Mouse (Mus musculus): ENCODE results near the gene Cxcr2.
"Not testable (repeated sequence)": the region's sequence is repeated elsewhere in the genome, so short reads cannot be mapped to it uniquely, and the experiment has no call there.

The Cxcr2 gene

DNA sequence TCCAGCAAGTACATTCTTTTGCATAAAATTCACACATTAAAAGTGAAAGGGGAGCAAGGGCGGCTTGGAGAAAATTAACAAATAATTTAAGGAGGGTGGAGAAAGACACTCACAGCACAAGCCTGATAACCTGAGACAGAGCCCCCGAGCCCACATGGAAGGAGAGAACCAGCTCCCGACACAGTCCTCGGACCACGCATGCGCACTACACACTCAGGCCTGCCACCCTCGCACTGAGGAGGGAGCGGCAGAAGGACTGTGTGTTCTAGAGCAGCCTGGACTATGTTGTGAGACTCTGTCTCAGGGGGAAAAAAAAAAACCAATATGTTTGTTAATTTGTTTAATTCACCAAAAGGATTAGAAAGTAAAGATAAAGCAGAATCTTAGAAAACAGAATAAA is 12.0 kb upstream of the Cxcr2 start:
- DNase-seq (ENCODE audit: low spot score): no peak

DNA sequence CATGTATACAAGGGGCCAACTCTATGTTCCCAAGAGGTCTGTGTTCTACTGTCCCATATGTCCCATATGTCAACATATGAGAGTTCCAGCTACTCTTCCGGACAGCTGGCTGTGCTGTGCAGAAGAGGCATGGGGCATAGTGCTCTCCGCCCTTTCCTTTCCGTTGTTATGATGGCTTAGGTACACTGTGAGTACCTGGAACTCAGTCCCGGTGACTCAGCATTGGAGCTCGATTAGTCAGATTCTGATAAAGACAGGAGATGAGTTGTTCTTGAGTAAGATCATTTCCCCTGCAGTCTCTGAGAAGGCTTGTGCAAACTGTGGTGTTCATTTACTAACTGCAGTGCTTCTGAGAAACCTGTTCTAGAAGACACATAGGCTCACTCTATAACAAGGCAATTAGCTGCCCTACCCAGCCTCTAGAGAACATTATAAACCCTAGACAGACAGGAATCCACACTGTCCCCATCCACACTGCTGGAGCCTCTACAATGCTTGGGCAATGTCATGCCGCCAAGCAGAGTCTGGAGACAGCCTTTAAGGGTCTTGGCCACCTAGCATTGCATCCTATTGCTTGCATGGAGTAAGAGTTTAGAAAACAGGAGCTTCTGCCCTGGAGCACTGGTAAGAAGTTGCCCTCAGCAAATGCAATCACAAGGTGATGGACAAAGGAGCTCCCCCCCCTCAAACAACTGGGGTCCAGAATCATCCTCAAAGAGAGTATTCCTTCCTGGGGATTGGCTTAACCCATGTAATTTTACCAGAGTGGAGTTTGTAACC is 4.5 kb upstream of the Cxcr2 start:
- no peak for DNase-seq (ENCODE audit: low spot score)

DNA sequence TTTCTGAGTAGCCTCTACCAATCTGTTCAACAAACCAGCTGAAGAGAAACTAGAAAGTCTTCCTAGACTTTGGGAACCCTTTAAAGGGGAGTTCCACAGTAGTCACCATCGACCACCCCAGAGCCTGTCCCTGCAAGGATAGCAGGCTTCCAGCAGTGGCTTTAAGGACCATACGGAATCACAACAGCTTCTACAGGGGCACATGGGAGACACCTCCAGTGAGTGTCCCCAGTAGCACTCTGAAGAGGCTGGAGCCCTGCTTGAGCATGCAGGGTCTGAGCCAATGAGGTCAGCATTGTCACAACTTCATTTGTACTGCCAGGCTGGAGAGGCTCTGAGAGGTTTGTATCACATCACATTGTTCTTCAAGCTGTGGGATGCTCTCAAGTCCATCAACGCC is 3.7 kb upstream of the Cxcr2 start:
- DNase-seq (ENCODE audit: low spot score): no peak

DNA sequence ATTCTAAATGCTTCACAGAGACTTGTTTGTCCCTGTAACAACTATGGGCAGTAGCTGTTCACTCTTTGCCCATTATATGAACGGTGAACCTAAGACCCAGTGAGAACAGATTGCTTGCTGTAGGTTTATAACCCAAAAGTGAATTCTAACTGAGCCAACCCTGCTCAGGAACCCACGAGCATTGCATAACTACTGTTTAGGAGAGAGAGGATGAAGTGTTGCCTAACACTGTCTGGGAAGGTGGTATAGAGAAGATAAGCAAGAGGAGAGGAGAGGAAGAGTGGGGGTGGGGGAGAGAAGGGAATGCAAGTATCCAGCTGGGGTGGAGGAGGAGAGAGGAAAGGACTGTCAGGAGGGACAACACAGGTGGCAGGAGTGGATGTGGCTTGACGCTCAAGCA is 2.7 kb upstream of the Cxcr2 start:
- no peak for DNase-seq (ENCODE audit: low spot score)

DNA sequence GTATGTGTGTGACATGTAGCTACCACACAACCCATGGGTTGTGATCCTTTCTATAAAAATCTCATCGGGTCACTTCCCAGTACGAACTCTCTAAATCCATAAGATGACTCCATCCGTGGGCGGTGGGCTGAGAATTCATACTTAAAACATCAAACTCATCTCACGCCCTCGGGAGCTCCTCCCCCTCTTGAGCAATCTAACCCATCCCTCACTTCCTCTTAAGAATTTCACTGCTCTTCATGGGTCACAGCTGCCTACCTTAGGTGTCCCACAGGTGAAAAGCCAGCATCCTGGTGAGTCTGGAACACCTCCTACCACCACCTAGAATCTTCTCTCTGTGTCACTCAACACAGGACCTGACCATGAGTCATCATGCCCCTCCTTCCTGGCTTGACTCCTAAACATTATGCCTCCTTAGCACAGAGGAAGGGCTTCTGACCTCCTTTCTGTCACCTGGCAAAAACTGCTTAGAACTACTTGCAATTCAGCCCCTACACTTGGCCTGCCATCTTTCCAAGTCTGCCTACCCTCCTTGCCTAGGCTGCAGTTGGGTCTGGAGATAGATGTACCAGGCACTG is 1.7 kb downstream of the Cxcr2 start:
- no peak for DNase-seq (ENCODE audit: low spot score)

DNA sequence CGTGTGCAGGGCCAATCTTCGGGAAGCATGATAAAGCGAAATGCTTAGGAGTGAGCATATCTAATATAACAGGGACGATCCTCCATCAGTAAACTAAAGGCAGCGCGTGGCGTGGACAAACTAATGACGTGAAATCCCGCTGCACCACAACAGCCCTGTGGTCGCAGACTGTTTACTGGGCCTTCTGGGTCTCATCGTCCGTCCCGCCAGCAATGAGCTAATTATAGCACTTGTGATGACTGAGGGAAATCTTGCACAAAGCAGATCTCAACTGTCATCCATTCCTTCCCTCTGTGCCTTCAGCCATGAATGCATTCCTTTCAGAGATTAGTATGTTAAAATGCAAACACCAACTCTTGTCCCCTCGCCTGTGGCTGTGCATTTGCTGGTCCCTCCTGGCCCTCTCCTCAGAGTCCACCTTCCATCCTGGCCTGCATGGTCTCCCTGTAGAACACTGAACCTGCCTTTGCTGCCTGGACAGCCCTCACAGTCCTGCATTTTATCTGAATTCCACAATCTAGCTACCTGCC is 2.7 kb downstream of the Cxcr2 start:
- DNase-seq (ENCODE audit: low spot score): no peak

DNA sequence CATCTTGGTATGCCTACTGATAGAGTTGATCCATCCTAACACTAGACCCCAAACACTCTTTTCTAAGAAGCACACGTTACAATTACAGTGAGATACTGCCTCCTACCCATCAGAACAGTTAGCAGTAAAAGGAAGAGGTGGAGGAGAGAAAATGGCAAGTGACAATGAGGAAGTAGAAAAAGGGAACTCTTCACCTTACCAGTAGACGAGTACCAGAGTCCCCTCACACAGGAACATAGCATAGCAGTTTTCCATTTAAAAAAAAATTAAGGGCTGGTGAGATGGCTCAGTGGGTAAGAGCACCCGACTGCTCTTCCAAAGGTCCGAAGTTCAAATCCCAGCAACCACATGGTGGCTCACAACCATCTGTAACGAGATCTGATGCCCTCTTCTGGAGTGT is 5.8 kb downstream of the Cxcr2 start:
- DNase-seq (ENCODE audit: low spot score): not testable (repeated sequence)

DNA sequence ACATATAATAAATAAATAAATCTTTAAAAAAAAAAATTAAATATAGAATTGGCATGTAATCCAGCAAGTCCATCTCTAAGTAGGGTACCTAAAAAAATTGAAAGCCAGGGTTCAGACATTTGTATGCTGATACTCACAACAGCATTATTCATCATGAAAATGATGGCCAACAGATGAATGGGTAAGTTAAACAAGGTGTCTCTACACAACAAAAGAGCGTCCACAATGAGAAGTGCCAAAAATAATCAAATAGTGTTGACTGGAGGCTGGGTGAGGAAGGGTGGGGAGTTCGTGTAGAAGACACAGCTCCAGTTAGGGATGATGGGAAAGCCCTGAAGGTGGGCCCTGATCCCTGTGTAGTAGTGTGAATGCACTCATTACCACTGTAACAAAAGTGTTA is 6.2 kb downstream of the Cxcr2 start:
- DNase-seq (ENCODE audit: low spot score): no peak

DNA sequence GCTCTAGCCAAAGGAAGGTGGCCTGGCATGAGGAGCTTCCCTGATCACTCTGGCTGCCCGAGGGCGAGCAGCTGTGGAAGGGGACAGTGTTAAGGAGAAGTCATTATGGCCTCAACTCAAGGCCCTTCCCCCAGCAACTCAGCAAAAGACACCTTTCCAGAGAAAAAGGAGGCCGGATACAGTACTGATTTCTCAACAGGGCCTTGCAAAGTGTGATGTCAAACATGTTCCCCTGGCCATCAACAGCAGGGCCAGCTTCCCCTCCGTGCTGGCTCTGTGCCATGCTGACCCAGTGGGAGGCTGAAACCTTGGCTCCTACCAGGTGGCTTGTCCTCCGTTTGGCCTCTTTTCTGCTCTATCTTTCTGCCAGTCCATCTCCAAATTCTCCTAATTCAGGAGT is 13.3 kb downstream of the Cxcr2 start:
- no peak for DNase-seq (ENCODE audit: low spot score)

DNA sequence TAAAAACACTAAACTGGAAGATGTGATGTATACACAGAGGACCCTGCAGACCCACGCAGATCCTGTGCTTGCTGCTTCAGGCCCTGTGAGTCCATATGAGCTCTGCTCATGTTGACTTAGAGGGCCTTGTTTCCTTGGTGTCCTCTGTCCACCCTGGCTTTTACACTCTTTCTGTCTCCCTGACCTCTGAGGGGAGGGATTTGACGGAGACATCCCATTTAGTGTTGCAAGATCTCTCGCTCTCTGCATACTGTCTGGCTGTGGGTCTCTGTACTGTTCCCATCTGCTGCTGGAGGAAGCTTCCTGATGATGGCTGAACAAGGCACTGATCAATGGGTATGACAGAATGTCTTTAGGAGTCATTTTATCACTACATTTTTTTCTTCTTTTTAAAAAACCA is 15.9 kb downstream of the Cxcr2 start:
- no peak for DNase-seq (ENCODE audit: low spot score)

DNA sequence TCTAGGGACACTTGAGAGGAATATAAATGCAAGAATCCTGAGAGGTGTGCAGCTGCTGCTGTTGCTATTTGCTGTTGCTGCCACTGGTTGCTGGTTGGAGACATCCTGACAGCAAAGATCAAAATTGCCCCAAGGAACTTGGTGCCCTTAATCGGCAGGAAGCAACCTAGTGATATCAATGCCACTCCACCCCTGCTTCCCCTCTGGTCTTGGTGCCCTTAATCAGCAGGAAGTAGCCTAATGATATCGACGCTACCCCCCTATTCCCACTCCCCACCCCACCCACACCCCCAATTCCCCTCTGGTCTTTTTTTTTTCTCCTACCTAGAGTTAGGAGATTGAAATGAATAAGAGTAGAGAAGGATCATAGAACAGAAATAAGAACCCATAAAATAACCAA is 18.9 kb downstream of the Cxcr2 start:
- DNase-seq (ENCODE audit: low spot score): no peak

DNA sequence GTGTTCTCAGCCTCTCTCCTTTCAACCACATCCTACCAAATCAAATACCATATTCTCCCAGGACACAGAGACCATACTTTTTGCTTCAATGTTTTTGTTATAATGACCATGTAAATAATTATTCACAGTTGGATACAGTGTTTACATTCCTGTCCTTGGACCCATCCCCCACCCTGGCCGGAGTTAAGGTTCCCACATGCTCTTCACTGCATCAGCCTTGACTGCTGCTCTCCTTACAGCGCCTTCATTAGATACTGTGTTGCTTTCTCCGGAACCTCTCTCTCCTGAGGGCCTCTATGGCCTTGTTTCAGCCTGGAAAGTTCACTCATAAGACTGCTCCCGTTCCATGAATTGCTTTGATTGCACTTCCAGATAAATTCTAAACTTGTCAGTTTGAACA is 21.9 kb downstream of the Cxcr2 start:
- no peak for DNase-seq (ENCODE audit: low spot score)

DNA sequence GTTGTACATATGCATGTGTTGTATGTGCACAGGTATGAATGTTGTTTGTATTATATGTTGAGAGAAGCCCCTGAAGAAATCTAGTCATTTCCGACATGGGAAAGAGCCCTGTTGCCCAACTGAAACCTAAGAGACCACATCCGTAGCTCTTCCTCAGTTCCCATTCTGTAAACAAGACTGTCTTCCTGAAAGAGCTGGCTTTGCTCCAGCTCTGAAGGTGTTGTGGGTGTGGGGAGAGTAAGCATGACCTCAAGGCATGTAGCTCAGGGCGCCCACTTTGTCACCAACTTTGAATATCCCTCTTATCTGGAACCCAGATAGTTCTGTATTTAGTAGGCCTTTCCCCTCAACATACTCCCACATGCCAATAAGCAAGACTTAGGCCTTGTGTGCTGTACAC is 24.8 kb downstream of the Cxcr2 start:
- DNase-seq (ENCODE audit: low spot score): no peak

DNA sequence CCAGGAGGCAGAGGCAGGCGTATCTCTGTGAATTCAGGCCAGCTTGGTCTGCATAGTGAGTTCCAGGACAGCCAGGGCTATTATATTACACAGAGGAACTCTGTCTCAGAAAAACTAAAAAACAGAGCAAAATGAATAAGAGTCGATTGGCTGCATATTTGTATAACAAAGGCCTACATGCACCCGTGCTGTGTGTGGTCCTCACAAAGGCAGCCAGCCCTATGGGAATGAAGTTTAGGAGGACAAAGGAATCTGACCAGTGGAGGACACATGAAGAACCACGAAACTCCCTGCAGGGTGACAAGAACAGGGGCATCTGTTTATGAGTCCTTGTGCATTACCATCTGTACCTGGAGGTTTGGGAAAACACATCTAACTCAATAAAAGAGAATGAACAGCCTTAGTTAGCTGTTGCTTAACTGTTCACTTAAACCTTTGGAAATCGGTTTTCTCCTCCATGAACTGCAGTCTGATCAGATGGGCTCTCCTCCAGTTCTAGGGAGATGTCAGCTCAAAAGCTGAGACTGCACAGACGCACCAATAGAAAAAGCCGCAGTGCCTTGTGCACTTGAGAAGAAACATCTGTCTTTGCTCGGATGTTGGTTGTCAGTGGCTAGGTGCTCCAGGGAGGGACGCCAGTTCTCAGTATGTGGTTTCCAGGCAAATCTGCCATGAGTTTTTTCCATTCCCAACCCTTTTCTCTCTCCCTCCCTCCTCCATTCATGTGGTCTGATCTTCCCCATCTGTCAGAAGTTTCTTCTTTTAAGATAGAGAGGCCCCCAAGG is 26.0 kb downstream of the Cxcr2 start:
- no peak for DNase-seq (ENCODE audit: low spot score)

DNA sequence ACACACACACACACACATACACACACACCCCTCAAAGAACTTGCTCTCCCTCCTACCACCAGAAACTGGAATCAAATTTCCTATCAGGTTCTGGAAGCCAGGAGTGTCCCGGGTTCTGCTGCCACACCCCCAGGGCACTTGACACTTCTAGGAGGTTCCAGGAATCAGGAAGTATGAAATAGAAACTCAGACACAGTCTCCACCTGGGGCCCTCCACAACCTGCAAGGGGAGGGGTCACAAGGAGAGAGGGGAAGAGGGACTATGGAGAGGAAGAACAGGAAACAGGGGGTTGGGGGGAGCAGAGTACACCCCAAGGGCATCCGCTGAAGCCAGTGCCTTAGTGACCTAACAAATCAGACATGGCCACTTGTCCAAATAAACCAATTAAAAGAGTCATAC is 27.7 kb downstream of the Cxcr2 start:
- no peak for DNase-seq (ENCODE audit: low spot score)

DNA sequence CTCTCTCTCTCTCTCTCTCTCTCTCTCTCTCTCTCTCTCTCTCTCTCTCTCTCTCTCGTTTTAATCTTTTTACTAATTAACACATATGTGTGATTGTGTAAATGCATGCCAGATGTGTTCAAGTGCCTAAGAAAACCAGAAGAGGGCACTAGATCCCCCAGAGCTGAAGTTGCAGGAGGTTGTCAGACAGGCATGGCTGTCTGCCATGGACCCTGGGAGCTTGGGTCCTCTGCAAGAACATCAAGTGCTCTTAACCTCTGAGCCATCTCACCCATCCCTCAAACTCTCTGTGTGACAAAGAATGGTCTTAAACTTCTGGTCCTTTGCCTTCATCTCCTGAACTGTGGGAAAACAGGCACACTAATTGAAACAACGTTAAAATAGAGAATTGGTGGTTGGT is 29.2 kb downstream of the Cxcr2 start:
- no peak for DNase-seq (ENCODE audit: low spot score)

DNA sequence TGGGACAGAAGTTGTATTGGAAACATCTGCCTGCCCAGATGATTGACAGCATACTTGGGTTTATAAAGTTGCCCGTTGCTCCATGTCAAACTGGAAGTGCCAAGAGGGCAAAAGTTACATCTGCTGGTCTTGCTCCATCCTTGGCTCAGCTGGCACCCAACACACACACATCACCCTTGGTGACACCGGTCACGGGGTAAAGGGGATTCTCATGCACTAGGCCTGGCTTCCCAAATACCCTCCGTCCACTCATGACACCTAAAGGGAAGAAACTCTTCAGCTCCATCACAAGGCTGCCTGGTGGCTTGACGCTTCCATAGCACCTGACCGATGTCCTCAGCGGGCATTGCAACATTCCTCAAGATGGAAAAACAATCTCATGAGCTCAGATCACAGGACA is 36.7 kb downstream of the Cxcr2 start:
- DNase-seq (ENCODE audit: low spot score): no peak

DNA sequence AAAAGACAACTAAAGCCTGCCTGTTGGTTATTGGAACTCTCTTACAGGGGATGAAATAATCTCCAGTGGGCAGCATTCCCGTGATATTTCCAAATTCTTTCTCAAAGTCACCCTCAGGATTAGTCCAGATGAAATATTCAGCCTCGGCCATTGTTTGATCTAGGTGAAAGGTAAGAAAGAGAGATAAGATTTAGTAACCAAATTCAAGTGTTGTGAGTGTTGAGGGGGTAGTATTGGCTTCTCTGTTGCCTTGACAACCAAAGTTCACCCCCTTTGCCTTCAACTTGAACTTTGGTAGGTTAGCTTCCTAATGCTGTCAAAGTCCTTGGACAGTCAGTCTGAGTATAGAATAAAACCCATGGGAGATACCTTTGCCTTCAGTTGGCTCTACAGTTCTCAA is 38.9 kb downstream of the Cxcr2 start:
- no peak for DNase-seq (ENCODE audit: low spot score)

DNA sequence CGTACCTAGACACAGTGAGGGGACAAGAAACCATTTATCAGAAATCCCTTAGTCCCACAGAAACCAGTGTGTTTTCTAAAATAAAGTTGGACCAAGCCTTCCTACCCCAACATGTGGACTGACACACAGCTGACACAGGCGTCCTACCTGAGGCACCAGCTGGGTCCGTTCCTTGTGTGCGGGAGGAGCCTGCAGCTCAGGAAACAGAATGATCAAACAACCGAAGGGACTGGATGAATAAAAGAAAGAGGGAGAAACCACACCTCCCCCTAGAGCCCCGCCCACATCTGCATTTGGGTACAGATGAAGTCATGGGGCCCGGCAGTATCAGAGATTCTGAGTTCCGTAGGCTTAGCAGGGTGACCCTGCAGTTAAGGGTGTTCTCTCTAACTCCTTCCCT is 40.7 kb downstream of the Cxcr2 start, which contains the start of gene Cxcr1:
Gene Cxcr1 (minus strand): TSS at position 187 of the 400 bp plus-strand sequence.
- no peak for DNase-seq (ENCODE audit: low spot score)

DNA sequence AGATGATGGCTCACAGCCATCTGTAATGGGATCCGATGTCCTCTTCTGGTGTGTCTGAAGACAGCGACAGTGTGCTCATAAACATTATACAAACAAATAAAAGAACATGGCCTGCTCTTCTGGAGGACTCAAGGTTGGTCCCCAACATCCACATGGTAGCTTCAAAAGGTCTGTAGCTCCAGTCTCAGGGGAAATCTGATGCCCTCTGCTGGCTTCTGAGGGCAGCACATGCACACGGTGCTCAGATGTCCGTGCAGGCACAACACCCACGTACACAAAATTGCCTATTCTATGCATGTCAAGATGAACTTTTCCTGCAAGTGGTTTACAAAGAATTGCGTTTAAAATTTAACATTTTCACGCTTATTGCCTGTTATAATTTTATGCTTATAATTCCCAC is 42.2 kb downstream of the Cxcr2 start:
- DNase-seq (ENCODE audit: low spot score): no peak

DNA sequence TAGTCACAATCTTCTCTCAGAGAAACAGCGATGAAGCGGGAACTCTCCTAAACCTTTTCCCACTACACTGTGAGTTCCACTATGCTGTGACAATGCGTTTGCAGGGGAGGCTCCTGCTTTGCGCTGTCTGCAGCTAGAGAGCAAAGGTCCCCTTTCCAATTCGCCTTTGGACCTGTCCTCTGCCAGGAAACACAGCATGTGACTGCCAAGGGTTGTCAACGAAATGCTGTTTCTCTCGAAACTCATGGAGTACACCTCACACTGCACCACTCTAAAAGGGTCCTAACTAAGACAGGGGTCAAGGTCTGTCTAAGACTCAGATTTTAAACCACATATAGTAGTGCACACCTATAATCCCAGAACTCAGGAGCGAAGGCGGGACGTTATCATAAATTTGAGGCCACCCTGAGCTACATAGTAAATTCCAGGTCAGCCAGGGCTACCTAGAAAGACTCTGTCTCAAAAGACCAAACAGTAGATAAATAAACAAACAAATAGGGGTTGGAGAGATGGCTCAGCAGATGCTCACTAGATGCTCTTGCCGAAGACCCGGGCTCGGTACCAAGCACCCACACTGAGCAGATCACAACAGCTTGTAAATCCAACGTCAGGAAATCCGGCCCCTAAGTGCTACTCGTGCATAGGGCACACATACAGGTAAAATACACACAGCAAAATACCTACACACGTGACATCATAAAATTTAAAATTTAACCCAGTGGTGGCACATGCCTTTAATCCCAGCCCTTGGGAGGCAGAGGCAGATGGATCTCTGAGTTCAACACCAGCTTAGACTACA is 43.0 kb downstream of the Cxcr2 start:
- DNase-seq (ENCODE audit: low spot score): no peak

All from layer of hippocampus, adult 9-10 months (tissue).